Mouse (Mus musculus) cerebellum, adult 18-20 months (tissue): ENCODE data around the gene Ogdh.
"Not testable (repeated sequence)": the region's sequence is repeated elsewhere in the genome, so short reads cannot be mapped to it uniquely, and the experiment has no call there.

Experiments
- DNase-seq, 2 experiments: peaks; one replicate each; pipeline ENCODE4 v3.0.0; 2021

The Ogdh gene

DNA sequence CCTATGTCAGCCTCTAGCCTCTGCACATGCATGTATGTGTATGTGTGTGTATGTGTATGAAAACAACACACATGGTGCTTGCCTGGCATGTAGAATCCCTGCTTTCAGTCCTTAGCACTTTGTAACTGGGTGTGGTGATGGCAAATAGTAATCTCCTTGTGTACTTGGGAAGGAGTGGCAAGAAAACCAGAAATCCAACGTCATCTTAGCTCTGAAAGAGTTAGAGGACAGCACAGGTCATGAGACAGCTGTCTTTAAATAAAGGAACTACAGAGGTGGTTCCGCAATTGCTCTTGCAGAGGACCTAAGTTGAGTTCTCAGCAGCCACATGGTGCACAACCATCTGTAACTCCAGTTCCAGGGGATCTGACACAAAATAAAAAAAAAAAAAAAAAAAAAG is 8.0 kb downstream of the Ogdh start:
- no peak for DNase-seq

DNA sequence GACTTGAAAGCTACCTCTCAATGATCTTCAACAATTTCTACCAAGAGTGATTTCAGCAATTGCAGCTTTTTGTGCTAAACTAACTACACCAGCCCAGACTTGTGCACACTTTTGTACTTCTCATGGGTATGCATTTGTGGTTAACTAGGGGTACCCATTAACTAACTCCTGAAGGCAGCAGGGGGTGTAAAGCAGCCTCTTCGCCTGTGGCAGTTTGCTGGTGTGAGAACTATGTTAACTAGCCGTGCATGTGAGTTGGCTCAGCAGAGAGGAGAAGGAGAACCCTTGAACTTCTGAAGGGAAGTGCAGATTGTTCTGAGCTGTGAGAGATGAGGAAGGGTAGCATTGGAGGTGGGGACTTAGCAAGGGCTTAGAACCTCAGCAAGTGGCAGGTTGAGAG is 11.4 kb downstream of the Ogdh start:
- DNase-seq = no peak

DNA sequence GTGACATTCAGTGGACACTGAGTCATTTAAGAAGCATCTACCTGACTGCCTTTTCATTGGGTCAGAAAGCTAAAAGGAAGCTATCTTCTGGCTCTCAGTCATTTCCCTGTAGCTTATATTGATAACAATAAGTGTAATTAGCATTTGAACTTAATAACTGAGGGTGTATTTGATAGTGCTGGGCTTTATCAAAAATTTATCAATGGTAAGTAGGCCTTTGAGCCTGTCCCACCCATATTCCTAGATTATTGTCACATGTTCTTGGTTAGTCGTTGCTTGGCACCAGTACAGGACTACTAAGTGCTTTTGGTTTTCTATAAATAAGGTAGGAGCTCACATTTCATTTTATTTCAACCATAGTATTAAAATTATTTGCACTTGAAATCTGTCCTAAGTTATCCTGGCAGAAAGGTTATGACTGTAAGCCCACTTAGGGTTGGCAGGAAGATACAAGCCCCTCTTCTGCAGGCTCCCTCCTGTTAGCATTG is 14.6 kb downstream of the Ogdh start:
- no peak for DNase-seq

DNA sequence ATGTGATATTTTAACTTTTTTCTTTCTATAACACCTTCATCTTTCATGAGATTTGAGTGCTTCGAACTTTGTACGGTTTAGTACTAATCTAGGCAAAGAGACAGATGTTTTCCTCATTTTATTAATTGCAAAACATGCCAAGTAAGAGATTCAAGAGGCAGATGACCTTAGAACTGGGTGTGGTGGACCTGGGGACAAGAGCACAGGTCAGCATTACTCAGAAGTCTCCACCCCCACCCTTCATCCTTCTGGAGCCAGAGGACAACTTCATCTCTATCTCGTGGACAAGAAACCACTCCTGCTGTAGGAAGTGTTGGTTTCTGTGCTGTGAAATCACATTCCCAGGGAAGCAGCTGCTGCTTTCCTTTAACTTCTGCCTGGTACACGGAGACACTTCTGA is 16.7 kb downstream of the Ogdh start:
- DNase-seq = no peak

DNA sequence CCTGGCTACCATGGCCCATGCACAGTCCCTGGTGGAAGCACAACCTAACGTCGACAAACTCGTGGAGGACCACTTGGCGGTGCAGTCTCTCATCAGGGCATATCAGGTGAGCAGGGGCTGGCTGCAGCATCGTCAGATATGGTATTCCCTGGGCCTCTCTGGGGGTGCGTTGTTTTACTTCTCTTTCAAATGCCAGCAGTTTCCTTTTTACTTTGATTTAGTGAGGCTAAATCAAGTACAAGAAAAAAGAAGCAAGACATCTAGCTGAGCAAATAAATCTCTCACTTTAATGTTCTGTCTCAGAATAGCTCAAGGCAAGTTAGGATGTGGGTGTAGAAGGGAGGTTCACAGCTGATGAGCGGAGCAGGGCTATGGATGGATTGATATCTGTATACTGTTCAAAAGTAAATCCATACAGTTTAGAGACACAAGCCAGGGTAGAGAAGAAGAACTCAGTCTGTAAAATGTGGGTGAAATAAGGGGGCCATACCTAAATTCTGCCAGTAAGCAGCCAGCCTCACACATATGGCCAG is 22.5 kb downstream of the Ogdh start:
- no peak for DNase-seq

DNA sequence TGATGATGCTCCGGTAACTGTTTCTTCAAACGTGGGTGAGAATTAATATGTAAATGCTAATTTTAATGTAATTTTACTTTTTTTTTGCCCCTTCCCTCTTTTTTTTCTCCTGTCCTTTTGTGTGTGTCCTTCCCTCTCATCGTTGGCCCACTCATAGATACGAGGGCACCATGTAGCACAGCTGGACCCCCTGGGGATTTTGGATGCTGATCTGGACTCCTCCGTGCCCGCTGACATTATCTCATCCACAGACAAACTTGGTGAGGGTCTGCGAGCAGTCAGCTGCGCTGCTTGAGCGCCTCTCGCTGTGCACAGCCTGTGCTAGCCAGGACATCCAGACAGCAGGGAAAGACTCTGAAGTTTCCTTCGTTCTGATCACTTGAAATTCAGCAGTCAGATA is 25.4 kb downstream of the Ogdh start:
- no peak for DNase-seq

DNA sequence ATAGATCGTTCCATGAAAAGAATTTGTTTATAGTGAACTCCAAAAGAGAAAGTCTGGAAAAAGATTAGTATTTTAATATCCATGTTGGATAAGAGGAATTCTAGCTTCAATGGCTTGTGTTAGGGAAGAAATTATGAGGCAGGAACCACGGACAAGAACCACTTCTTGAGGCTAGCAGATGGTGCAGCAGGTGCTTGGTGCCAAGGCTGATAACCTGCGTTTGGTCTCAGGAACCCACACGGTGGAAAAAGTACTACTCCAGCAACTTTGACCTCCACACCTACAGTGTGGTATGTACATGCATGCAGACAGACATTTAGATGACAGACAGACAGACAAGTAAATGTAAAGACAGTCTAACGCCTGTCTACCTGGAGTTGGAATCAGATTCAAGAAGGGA is 27.1 kb downstream of the Ogdh start:
- DNase-seq = peak; percentile 61 to 65

DNA sequence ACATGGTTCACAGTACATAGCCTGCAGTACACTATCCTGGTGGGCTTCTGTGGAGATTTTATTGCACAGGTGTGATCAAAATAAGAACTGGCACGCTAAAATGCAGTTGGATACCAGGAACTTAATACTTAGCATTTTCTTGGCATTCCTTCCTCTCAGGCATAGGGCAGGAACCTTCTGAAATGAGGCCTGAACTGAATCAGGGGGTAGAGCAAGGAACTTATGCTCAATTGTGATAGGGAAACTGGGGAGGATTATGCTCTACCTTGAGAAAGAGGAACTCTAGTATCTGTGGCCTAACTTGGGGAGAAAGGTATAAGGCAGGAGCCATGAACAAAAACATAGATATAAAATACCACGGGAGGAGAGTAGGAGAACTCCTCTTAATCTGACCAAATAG is 27.9 kb downstream of the Ogdh start:
- no peak for DNase-seq

DNA sequence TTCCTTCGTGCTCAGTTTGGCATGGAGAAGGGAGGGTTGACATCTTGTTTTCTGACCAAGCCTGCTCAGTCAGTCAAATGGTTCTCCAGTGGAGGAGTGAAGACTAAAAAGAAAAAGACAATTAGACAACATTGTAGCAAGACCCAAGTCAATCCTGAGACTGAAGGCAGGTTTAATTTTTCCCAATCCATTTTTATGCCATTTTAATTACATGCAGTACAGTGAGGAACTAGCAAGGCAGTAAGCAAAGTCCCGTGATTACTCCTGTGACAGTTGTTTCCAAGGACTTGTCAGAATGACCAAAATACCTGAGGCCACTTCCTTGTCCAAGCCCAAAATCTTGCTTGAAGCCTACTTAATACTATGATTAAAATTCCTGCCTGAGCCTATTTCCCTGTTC is 30.7 kb downstream of the Ogdh start:
- no peak for DNase-seq

DNA sequence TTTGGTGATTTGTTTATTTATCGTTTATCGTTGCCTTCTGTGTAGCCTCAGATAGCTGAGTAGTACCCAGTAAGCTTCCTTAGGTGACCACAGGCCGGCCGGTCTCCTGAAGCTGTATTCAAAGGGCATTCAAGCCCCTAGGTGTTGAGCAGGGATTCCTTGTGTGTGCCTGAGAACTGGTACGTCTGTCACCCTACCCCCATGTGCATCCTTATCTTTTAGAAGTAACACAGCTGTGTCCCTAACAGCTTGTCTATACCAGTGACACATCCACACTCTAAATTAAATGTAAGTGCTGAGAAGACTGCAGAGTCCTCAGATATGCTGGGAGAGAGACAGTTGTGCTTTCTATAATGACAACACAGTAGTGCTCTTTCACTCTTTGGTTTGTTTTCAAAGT is 31.9 kb downstream of the Ogdh start:
- no peak for DNase-seq

DNA sequence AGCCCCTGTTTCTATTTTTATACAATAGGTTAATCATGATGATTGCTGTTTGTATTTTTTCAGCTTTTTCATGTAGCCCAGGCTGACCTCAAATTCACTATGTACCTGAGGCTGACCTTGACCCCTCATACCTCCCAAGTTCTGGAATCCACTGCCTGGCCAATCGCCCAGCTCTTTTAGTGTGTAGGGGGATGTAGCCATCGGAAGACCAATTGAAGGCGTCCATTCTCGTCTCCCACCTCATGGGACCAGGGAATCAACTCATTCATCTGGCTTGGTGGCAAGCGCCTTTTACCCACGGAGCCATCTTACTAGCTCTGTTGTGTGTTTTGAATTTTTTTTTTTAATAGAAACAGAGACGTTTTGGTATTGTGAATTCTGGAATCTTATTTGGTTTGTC is 39.8 kb downstream of the Ogdh start:
- DNase-seq = no peak

DNA sequence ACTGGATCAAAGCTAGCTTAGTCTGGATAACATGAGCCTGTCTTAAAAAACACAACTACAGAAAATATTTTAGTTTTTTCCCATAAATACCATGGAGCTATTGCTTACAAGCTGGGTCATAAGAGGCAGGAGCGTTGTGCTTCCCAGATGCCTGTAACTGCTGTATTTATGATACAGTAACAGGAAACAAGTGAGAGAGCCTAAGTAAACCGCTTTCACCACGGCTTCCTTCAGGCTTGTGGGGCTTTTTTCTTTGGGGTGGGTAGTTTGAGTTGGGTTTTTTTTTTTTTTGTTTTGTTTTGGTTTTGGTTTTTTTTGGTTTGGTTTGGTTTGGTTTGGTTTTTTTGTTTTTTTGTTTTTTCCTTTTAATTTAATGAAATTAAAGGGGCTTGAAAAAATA is 41.2 kb downstream of the Ogdh start:
- no peak for DNase-seq

DNA sequence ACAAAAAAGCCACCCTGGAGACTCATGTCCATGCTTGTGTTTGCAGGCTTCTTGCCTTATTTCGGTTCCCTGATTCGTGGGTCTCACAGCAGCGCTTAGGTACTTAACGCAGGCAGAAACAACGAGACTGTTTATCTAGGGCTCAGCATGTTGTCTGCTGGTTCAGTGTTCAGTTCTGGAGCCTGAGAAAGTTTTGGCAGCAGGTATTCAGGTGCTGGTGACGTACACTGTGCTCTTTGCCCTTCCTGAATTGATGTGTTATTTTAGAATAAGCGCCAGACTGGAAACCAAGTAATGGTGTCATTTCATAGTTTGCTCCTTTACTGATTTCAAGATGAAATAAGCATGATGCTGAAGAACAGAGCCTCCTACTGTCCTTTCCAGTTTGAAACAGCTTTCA is 42.0 kb downstream of the Ogdh start:
- no peak for DNase-seq

DNA sequence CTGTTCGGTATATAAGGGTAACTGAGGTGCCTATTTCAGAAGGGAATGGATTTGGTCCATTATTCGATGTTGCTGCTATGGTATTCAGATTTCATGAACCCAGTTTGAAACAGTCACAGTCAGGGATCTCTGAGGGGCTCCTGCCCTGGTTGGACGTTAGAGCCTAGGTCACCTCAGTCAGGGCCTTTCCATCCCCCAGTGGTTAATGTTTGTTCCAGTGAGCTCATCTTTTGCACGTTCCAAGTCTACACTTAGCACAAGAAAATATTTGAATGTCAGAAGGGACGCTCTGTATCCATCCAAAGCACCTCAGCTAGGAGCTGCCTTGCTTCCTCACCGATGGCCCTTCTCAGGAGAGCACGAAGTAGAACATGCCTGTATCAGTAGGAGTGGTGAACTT is 43.9 kb downstream of the Ogdh start:
- no peak for DNase-seq

DNA sequence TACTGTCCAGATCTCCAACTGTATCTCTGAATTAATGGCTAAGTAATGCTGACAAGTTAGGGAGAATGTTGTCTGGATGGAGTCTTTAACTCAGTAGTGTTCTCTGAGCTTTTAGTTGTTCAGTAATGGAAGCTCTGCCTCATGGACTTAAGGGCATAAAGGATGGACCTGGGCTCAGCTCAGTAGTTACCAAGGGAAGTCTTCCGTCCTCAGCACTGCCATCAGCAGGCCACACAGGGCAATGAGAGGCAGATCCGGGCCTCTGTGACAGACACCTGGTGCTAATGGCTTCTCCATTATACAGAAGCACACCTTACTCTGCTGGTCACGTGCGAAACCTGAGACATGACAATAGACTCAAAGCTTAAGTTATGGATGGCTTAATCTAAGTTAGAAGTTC is 45.3 kb downstream of the Ogdh start:
- DNase-seq = no peak

DNA sequence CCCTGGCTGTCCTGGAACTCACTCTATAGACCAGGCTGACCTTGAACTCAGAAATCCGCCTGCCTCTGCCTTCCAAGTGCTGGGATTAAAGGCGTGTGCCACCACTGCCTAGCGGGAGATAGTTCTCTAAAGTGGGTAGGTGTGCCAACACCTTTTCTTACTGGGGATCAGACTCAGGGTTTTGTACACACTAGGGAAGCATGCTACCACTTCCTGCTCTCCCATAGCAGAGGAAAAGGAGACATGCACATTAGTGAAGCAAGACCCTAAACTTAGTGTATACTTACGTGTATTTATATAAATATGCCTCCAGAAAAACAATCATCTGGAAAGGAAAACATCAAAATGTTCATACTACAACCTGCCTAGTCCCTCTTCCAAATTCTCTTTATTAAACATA is 54.5 kb downstream of the Ogdh start:
- no peak for DNase-seq

DNA sequence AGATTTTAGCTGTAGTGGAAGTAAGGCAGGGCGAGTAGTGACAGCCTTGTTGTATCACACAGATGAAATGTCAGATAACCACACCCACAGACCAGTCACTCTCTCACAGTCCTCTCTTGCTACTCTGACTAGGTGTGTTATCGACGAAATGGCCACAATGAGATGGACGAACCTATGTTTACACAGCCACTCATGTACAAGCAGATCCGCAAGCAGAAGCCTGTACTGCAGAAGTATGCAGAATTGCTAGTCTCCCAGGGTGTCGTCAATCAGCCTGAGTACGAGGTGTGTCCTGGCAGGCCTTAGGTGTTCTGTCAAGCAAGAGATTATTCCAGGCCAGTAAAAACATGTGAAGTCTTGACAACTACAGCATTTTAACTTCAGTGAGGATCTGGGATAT is 55.5 kb downstream of the Ogdh start:
- no peak for DNase-seq

DNA sequence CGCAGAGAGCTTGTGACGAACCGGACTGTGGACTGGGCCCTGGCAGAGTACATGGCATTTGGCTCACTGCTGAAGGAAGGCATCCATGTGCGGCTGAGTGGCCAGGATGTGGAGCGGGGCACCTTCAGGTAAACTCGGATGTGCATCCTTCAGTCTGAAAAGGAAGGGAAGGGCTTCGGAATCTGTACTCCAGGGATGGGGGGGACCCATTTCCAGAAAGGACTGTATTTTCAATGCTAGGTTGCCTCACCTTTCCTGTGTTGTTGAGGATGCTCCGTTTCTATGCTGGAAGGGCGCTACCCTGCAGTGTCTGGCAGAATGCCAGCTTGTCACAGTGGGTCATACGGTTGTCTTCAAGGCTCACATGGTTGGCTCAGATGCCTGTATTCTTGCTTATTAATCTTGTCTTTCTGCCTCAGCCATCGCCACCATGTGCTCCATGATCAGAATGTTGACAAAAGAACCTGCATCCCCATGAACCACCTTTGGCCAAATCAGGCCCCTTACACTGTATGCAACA is 57.3 kb downstream of the Ogdh start:
- DNase-seq = peak; percentile 59 to 67

DNA sequence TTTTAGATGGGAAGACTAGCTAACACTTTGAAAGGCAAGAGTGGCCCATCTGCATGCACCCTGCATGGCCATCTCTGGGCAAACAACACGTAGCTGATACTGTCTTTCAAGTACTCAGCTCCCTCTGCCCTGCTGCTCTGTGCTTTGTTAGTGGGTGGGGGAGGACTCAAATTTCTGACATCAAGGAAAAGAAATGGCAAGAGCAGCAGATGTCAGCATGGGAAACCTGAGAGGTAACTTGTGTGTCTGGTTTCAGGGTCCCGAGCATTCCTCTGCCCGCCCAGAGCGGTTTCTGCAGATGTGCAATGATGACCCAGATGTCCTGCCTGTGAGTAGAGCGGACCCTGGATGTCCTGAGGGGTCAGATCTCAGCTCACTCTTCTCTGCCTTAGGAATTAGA is 58.2 kb downstream of the Ogdh start:
- no peak for DNase-seq

DNA sequence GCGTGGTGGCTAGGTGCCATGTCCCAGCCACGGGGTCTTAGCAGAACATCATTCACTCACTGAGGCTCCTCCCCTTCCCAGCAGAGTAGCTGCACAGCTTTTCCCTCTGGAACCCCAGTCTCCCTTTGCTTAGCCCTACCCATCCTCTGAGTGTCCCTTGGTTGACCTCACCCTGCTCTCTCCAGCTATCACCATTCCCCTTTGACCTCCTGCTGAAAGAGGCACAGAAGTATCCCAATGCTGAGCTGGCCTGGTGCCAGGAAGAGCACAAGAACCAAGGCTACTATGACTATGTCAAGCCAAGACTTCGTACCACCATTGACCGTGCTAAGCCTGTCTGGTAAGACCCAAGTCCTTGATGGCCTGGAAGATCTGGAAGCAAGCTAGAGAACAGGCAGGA is 63.7 kb downstream of the Ogdh start:
- no peak for DNase-seq

DNA sequence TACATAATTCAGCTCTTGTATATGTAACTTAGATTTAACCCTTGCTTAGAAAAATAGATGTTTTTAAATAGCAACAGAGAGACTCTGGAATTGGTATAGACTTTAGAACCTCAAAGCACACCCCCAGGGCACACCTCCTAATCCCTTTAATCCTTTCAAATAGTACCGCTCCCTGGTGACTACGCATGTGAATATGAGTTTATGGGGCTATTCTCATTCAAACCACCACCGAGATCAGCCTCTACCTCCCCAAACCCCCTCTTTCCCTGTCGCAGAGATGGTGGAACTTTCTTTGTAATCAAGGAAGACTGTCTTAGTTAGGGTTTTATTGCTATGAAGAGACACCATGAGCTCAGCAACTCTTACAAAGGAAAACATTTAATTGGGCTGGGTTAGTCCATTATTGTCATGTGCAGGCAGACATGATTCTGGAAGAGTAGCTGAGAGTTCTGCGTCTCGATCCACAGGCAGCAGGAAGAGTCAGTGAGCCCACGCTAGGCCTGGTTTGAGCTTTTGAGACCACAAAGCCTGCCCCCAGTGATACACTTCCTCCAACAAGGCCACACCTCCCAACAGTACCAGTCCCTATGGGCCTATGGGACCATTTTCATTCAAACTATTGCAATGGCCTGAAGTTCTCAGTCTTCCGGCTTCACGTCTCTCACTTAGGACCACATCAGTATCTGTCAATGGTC is 73.3 kb downstream of the Ogdh start:
- no peak for DNase-seq

DNA sequence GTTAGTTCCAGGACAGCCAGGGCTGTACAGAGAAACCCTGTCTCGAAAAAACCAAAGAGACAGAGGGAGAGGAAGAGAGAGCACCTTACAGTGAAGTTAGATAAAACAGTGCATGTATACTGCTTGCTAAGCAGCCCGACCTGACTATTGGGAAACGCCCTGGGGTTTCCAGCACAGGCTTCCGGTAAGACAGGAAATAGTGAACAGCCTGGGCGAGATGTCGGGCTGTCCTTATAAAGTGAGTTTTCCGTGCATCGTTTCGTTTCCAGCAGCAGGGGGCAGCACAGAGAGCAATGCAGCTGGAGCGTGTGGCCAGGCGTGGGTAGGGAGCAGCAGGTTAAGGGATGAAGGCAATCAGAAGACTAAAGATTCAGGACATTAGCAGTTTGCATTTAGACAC is 74.5 kb downstream of the Ogdh start:
- DNase-seq = peak; percentile 79 to 83

DNA sequence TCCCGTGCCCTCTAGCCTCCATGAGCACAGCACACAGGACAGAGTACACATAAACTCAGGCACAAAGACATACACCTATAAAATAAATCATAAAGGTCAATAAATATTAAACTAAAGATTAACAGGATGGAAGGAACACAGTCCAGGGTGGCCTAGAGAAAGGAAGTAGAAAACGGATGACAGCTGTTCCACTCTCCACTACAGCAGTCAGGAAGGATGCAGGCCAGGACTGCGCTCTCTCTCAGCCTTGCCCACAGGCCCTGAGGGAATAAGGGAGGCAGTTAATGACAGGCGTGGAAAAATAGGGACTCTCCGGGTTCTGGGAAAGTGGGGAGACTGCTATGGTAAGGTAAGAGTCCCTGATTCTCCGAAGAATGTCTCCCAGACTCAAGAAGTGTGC is 75.0 kb downstream of the Ogdh start:
- DNase-seq = no peak

DNA sequence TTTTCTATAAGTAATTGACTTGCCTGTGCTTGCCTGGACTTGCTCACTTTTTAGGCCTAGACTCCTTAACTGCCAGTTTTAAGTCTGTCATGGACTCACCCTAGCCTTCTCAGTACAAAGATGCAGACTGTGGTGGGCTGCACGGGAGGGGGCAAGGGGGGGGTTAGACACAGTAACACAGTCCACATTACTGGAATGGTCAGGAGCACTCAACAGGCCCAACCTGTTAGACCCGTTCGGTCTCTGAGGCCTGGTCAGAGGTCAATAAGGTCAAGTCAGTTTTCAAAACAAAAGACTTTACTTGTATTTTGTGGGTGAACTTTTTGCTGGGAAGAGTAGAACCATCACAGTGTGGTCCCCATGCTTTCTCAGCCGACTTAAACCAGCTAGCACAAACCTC is 75.7 kb downstream of the Ogdh start:
- DNase-seq = no peak

DNA sequence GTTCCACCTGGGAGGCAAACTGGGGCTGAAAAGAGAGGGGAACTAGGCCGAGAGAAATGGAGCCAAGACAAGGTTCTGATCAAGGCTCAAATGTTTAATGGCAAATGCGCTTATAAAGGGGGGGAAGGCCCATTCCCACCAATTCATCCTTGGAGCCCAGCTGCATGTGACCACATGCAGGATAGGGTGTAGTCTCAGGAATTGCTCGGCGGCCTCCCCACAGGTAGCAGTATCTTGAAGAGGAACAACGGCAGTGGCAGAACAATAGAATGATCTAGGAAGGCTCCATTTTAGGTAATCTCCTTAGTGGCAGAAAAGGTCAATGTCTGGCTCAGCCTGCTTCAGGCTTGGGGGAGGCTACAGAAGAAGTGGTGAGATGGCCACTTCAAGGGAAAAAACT is 76.6 kb downstream of the Ogdh start:
- DNase-seq = not testable (repeated sequence)
